Mouse (Mus musculus) kidney, postnatal 4 days (tissue): ENCODE data around the gene Npc1l1.
"Not testable (repeated sequence)": the region's sequence is repeated elsewhere in the genome, so short reads cannot be mapped to it uniquely, and the experiment has no call there.

Source experiments
- DNase-seq, 2 experiments: peaks; one replicate each; pipeline ENCODE4 v3.0.0; 2021; ENCODE audit warnings: mixed read lengths in 2 of 2

The Npc1l1 gene

DNA sequence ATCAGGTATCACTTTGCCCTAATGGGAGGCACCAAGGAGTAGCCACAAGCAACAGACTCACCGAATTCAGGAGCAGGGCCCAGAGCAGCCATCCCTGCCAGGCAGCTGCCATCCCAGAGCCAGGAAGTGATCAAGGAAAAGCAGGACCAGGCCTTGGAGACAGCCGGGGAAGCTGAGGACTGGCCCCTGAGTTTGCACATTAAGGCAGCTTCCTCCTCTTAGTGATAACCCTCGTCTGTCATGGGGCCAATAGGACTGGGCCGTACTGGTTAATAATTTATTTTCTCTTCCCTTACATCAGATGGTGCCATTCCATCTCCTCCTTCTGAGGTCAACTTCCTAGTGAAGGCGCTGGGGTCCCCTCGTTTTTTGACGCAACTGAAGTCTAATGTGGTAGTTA, at the start of gene Npc1l1:
Gene Npc1l1 (minus strand): TSS at position 132 of the 400 bp plus-strand sequence.
- DNase-seq = no peak

DNA sequence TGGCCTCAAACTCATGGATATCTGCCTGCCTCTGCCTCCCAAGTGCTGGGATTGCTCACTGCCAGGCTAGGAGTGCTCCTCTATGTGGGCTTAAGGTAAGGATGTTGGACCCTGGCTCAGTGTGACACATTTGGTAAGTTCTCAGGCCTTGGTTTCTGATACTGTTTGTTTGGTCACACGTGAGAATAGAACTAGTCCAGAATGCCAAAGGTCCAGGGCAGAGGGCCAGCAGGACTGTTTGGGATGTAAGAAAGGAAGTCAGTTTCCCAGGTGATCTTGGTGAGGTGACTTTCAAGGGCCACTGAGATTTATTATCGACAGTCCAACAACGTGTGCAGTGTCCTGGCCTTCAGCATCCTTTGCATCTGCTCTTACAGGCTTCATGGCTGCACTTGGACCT, 46.5 kb upstream of the Npc1l1 start:
- no peak for DNase-seq

DNA sequence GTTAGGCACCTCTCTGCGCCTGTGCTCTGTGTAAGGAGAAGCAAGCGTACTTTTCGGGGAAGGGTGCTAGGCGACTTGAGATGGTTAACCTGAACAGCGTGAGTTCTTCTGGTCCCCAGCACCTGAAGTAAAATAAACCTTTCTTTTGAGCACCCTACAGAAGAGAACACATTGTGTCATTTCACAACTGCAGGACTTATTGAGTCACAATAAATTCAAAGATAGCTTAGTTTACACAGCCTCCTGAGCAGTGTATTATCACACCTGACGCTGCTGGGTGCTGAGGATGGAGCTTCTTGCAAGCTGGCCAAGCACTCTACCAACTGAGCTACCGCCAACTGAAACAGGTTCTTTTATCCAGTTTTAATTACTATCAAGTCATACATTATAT, 45.1 kb upstream of the Npc1l1 start:
- no peak for DNase-seq

DNA sequence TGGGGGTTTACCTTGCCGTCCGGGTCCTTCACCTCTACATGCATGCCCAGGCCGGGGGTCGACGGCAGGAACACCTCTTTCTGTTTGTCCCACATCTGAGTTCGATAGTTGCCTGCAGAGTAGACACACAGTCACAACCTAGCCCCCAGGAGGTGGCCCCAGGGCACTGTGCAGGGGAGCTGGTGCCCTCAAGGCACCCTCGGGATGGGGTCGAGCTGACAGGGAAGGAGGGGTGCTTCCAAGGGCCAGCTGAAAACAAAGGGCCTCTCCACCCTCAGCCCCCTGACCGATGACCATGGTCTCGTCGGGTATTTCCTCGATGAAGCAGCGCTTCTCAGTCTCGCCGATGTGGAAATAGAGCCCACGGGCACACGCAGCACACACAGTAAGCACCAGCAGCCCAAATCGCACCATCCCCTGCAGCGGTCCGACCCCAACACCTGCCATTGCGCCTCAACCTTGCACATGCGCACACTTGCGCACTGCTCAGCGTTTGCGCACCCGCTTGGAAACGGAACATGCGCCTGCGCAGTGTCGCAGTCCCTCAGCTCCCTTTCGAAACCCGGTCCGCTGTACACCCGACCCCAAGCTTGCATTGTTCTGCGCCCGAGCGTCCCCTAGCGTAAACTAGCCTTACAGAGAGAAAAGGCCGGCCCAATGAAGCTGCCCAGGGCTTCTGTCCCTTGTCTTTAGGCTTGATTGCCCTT, 44.6 kb upstream of the Npc1l1 start, which contains the start of gene Tmed4:
Gene Tmed4 (minus strand): TSS at position 484 of the 707 bp plus-strand sequence.
- peak; percentile 100 for DNase-seq

DNA sequence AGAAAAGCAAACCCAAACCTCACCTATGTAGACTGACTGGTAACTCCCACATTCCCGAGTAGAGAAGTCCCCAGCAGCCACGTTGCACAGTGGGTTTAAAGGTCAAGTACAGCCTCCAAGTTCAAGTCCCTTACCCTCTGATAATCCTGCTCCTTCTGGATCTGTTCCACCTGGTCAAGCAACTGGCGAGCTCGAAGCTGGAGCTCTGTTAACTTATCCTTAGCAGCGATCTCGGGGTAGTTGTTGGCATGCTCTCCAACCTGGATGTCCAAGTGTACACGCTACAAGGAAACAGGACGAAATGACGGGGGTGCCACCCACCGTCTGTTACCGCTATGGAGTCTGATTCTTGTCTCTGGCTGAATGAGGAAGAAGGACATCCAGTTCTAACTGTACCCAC, 43.7 kb upstream of the Npc1l1 start:
- peak in 1 of 2 experiments; percentile 20 for DNase-seq

DNA sequence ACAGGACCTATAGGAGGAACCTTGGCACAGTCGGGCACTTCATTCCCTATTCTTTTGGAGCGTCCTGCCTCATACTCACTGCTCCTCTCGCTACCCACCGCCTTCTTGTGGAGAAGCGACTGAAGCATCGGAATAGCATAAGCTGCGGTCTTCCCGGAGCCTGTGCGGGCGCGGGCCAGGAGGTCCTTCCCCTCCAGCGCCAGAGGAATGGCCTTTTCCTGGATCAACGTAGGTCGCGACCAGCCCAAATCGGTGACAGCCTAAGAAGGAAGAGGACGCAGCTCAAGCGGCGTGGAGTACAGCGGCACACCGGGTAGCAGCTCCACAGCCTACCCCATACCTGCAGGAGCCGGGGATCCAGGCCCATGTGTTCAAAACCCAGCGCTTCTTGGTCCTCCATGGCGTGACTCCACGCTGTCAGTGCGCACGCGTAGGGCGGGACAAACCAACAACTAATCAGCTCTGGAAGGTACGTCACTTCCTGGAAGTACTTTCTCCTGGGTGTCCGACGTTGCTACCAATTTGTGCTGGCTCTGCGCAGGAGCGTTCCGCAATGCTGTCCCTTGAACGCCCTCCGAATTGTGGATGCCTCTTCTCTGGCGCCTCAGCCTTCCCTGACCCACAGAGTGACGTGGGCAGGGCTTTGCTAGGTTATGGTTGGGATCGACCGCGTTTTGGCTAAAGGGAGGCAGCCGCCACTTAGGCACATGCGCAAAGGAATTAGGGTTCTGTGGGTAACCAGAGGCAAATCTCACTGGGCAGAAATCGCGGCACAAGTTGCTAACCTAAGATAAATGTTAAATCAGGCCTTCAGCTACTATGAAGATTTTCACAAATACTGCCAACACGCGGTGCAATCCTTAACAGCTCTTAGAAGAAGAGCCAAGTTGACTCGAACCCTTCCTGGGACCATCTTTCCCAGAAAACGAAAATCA, 37.6 kb upstream of the Npc1l1 start, which contains the start of gene Ddx56:
Gene Ddx56 (minus strand): TSS at position 453 of the 935 bp plus-strand sequence.
- DNase-seq = peak; percentile 91 to 95

DNA sequence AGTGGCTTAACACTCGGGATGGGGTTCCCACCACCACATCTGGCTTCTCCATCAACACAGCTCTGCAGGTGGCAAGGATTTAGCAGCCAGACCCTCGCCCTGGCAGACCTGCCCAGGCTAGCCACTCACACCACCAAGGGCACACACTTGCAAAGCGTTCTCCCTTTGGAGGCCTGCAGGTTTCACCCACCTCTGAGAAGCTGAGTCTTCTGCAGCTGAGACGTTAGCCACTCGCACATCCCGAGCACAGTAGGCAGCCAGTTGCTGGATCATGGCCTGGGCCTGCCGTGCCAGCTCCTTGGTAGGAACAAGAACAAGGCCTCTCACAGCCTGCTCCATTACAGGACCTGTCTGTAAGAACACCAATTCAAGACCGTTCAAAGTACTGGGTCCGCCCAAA, 36.7 kb upstream of the Npc1l1 start:
- no peak for DNase-seq

DNA sequence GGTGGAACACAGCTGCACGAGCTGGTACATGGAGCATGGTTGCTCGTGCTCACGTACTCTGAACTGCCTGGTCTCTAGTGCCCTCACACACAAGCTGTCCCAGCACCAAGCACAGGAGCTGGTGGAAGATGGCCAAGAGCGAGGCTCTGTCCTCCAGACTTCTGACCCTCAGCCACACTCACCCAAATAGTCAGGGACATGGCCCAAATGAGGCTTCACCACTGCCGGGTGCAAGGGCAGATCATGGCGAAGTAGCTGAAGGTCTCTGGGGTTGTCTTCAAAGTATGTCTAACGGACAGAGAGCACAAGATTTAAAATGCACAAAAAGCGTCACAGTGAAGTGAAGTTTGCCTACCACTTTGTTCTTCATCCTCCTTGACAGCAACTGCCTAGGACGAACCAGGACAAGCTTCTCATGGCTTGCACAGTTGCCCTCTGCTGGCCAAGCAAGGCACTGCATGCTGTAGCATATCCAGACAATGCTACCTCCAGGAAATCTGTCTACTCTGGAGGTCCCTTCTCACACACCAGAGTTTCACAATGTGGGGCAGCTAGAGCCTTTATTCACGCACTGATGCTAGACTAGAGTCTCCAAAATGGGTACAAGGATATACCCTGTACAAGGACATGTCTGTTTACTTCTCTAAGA, 31.6 kb upstream of the Npc1l1 start:
- peak; percentile 88 for DNase-seq

DNA sequence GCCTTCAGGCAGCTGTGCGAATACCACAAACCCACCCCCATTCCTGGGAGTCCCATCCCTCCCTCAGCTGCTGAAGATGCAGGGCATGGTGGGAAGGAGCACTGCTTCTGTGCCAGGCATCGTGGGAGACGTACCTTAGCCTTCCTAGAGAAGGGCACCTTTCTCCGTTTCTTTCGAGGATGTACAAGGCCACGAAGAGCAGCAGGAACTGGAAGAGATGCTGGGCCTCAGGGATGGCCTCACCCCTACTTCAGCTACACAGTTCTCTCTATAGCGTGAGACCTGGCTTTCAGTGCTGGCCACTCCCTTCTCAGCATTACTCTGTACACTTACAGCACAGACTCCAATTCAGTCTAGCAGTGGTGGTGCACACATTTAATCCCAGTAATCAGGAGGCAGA, 29.5 kb upstream of the Npc1l1 start:
- DNase-seq = no peak

DNA sequence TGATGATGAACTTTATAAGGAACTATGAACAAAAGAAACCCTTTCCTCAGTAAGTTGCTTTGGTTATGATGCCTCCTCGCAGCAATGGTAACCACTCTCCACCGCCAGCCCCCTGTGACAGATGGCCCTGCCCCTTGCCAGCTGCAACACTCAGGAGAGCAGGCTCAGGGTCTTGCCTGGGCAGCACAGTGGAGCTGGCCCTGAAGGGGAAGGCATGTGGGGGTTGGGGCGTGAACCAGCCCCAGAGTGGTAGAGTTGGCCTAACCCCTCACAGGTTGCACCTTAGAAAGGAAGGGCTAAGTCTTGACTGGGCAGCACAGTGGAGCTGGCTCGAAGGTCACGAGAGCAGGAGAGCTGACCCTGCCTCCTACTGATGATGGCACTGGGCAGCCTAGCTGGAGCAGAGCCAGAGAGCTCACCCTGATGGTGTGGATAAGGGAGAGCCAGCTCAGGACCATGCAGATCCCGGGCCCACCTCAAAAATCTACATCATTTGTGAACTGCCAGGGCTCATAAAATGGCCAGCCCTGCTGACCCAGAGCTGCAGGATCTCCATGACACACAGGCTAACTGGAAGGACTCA, 26.6 kb upstream of the Npc1l1 start:
- peak in 1 of 2 experiments; percentile 29 for DNase-seq

DNA sequence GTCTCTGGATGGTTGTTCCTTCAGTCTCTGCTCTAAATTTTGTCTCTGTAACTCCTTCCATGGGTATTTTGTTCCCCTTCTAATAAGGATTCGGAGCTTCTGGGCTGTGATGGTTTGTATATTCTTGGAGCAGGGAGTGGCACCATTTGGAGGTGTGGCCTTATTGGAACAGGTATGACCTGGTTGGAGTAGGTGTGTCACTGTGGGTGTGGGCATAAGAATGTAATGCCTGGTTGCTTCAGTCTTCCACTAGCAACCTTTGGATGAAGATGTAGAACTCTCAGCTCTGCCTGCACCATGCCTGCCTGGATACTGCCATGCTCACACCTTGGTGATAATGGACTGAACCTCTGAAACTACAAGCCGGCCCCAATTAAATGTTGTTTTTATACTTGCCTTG, 24.7 kb upstream of the Npc1l1 start:
- not testable (repeated sequence) for DNase-seq

DNA sequence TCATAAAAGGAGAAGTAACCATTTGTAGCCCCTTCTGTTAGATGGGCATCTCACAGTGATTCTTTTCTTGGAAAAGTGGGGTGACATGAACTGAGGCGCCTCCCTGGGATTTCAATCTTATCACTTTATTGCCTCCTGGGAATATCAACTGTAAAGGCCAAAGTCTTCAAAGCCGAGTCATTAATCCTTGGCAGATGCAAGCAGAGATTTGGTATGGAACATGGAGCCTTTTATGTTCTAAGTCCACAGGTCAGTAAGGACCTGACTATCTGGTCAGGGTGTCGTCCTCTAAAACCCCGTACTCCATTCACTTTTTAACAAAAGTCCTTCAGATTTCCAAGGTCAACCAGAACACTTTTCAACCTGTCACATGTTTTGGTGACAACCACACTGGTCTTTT, 22.9 kb upstream of the Npc1l1 start:
- DNase-seq = no peak

DNA sequence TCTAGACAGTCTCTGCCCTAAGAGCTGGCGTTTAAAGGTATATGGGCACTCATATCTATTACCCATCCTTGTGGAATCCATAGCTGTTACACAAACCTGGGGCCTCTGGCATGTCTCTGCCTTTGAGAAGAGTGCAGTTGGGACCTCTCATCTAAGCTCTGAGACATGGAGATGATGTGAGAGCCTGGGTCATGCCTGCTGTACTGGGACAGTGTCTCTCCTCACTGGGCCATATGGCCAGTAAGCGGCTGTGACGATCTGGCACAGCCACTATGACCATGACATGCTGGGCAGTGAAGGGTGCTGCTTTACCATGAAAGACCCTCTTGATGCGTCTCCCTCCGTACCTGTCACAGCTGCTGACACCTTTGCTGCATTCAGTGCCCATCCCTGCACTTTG, 22.3 kb upstream of the Npc1l1 start:
- no peak for DNase-seq

DNA sequence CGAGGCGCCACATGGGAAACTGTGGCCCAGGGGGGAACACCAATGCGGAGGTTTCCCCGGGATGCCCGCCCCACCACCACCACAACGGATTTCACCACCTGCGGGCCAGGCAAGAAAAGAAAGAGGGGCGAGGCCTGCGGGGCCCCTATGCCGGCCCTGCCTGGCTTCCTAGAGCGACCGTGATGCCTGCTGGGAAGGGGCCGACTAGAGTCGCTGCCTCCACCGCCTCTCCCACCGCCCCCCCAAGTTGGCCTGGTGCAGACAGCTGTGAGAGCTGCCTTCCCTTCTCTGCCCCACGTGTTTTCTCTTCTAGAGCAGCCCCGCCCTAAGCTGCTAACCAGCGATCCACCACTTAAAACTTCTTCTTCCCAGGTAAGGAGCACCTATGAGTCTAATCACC, 14.8 kb upstream of the Npc1l1 start:
- no peak for DNase-seq

DNA sequence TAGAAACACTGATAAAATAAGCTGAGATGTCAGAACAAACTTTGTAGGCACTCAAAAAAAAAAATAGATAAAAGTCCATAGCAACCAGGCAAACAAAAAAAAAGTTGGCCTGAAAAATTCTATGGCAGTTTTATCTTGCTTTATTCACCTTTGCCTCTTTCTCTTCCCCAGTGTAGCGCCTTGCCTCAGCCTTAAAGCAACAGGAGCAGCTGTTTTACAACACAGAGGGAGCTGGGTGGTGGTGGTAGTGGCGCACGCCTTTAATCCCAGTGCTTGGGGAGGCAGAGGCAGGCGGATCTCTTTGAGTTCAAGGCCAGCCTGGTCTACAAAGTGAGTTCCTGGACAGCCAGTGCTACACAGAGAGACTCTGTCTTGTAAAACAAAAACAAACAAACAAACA, 3.1 kb upstream of the Npc1l1 start:
- no peak for DNase-seq

DNA sequence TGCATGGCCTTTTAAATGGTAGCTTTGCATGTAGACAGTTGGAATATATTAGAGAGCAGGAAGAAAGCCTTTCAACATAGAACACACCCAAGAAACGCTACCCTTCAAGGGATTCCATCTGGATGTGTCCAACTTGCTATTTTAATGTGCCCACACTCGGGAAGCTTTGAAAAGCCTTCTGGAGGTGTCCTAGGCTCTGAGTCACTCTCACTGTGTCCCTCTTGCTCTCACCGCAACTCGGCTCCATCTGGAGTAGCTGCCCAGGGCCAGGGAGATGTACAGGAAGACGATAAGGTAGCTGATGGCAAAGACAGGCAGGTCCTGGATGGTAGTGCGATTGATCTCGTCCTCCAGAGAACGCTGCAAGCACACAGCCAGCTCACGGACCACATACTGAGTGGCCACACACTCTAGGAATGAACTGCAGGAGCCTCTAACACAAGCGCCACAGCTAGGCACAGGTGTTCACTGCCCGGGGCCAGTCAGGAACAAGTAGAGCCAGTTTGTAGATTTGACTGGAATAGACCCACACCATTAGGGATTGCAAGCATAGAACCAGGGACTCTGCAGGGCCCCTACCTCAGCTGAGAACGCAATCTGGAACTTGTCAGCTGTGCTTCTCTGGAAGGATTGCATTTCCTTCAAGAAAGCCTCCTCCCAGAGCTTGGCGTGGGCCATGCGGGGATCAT, 5.3 kb downstream of the Npc1l1 start:
- DNase-seq = peak; percentile 14 to 34

DNA sequence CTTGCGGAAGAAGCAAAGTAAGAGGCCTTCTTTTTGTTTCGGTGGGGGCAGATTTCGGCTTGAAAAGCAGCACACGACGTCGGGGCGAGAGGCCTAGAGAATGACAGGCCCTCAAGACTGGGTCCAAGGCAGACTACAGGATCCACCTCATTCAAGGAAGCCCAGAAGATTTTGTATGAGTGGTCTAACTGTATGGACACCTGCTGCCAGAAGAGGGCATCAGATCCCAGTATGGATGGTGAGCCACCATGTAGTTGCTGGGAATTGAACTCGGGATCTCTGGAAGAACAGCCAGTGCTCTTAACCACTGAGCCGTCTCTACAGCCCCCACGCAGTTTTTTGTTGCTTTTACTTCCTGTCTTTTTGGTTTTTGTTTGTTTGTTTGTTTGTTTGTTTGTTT, 7.8 kb downstream of the Npc1l1 start:
- DNase-seq = no peak

DNA sequence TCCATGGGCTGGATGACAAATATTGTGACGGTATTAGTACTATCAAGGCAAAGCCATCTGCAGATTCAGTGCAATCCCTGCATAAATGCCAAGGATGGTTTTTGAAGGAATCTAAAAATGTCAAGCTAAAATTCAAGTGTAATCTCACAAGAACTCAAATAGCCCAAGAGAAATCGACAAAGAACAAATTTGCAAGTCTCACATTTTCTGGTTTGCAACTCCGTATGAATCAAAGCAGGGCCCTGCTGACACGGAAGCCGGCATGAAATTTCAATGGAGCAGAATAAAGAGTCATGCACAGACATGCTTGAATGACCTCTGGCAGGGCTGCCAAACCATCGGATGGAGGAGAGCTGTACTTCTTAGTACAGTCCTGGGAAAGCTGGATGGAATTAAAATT, 10.0 kb downstream of the Npc1l1 start:
- no peak for DNase-seq

DNA sequence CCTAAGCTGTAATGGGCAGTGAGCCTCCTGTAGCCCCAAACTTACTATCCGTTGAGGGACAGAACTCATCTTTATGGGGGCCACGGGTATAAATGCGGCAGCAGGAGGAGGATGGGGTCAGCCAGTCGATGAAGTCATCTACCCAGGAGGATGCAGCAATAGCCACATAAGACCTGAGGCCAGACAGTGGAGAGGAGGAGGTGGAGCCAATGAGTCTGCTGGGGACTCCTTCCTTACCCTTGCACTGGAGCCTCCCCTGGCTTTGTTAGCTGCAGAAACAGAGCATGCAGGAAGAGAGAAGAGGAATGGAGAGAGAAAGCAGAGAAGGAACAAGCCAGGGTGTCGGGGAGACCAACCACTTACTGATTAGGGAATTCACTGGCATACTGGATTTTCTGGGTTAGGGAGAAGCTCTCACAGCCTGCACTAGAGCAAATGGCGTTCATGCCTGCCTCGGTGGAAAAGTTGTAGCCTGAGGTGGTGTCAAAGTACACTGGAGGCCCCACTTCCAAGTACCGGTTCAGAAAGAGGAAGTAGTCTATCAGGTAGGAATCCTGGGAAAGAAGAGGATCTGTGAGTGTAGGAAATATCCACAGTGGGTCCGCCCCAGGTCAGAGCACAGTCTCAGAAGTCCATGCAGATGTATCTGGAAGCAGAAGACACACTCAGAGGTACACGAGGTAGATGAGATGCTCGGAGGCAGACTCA, 11.6 kb downstream of the Npc1l1 start:
- DNase-seq = no peak

DNA sequence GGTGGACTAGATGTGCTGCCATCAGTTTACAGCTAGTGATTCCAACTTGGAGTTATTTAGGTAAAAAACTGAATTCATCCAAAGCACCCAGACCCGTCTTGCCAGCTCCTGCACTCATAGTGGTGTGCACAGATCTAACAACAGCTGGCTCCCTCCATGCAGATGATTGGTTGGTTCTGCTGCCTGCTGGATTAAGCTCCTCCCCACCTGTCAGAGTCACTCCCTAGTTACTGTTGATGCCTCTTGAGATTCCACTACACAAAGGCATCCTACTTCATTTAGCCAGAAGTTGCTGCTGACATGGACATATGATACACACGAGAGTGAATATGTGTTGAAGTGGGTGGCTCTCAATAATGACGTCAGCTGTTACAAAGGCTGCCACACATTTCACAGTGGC, 13.1 kb downstream of the Npc1l1 start:
- DNase-seq = no peak

DNA sequence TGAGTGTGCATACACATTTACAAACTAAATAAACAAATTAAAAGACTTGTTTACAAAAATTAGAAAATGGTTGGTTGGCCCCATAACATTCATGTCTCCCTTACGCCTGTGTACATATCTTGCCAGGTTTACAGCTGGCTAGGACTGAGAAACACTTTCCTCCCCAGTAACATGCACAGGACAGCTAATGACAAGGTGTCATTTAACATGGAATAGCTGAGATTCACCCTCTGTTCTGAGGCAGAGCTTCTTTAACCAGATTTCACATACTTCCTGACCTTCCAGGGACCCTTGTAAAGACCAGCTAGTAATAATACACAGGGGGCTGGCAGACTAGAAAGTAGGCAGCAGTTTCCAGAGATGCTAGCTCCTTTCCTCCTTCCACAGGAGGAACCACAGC, 21.8 kb downstream of the Npc1l1 start:
- DNase-seq = no peak

DNA sequence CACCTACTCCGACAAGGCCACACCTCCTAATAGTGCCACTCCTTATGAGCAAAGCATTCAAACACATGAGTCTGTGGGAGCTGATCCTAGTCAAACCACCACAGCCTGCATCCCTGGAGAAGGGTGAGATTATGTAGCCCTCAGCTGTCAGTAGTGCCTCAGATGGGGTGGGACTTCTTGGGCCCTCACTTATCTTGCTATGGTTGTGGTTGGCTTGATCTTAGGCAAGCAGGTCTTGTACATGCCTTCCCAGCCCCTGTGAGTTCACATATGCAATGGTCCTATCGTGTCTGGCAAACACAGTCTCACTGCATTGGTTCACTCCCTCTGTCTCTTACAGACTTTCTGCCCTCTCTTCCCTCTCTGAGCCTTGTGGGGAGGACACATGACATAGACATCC, 22.9 kb downstream of the Npc1l1 start:
- DNase-seq = no peak
